In genomic region chr7:80232489-80233029, GRCm38 (mm10) we compare ENCODE assay signal across 8 mouse cellular contexts. TPM values are rescaled to one million over a fixed set of nuclear protein-coding genes. Genes with fewer than 3 reads are reported as not detected.
A peak's percentile ranks its signal among the peaks of the same experiment; 100 is the strongest.
DNase-seq lines count a peak whose midpoint lies in the region; ATAC-seq and TF ChIP-seq lines count a peak whose summit lies in the region.

TSS of gene Cib1 (minus strand) at chr7:80232813.
TSS of gene Gdpgp1 (plus strand) at chr7:80232865.

- ATAC-seq in forebrain, embryonic 15.5 days (replicated peaks): peak; percentile 95
- ATAC-seq in lung, embryonic 14.5 days (ENCODE audit: insufficient read depth): peak; percentile 99

- peak; percentile 71; the same call in 1 of the 2 replicates for TF ChIP-seq POLR2A in olfactory bulb, adult 2 months (IDR thresholded peaks at IDR 0.05; ENCODE audit: insufficient read depth, low read depth, low read length)
- peak; percentile 70 for TF ChIP-seq POLR2A in thymus, adult 2 months (IDR thresholded peaks at IDR 0.05; ENCODE audit: control insufficient read depth, extremely low read depth, insufficient read depth, low read length, poor library complexity)

- intact Hi-C loops in heart, postnatal 25 days (cut with DNase I): no loop called here

- H3K4me2 ChIP-seq in forebrain, embryonic 15.5 days (replicated peaks): peak within 1 kb of the TSS; percentile 85
- H3K4me2 ChIP-seq in lung, embryonic 14.5 days: peak within 1 kb of the TSS; percentile 97

- DNase-seq in ES-CJ7 (ENCODE audit: low read depth, low spot score): peak; percentile 98
- DNase-seq in cerebellum, adult 11 months: peak; percentile 92
- DNase-seq in heart, postnatal 25 days (ENCODE audit: low spot score): peak; percentile 96
- peak; percentile 94 to 95 for DNase-seq in layer of hippocampus, adult 2 months (ENCODE audit: low spot score in 2 of 2)
- peak; percentile 99 for DNase-seq in lung, embryonic 14.5 days
- DNase-seq in thymus, adult 2 months: peak; percentile 98

- H3K27ac ChIP-seq in forebrain, embryonic 15.5 days (replicated peaks): peak within 1 kb of the TSS; percentile 68
- peak within 1 kb of the TSS; percentile 71 for H3K27ac ChIP-seq in layer of hippocampus, adult 2 months
- peak within 1 kb of the TSS; percentile 67 for H3K27ac ChIP-seq in lung, embryonic 14.5 days (ENCODE audit: low read depth)
- H3K27ac ChIP-seq in olfactory bulb, adult 2 months (ENCODE audit: insufficient read depth, low read depth, low read length): no peak within 1 kb of the TSS
- peak within 1 kb of the TSS; percentile 50 for H3K27ac ChIP-seq in thymus, adult 2 months (ENCODE audit: control insufficient read depth, insufficient read depth, low read length)

- peaks cover 6% of the 10 kb centered on the region for H3K36me3 ChIP-seq in forebrain, embryonic 15.5 days
- H3K36me3 ChIP-seq in lung, embryonic 14.5 days (ENCODE audit: insufficient read depth): peaks cover 9% of the 10 kb centered on the region; the same call in 1 of the 2 replicates
- H3K36me3 ChIP-seq in thymus, adult 2 months (ENCODE audit: control insufficient read depth, insufficient read depth, low read length): no peaks in the 10 kb centered on the region; the same call in 1 of the 2 replicates

- under 1% methylated on average over 56 of the region's 56 CpGs for WGBS in forebrain, embryonic 15.5 days
- WGBS in lung, embryonic 14.5 days: under 1% methylated on average over 56 of the region's 56 CpGs
- WGBS in olfactory bulb, adult 2 months: under 1% methylated on average over 56 of the region's 56 CpGs
- under 1% methylated on average over 56 of the region's 56 CpGs for WGBS in thymus, adult 2 months

- peak within 1 kb of the TSS; percentile 61 for H3K9ac ChIP-seq in forebrain, embryonic 15.5 days (replicated peaks)
- H3K9ac ChIP-seq in lung, embryonic 14.5 days: peak within 1 kb of the TSS; percentile 56

- no peaks in the 10 kb centered on the region for H3K27me3 ChIP-seq in forebrain, embryonic 15.5 days
- no peaks in the 10 kb centered on the region for H3K27me3 ChIP-seq in lung, embryonic 14.5 days (ENCODE audit: insufficient read depth, low read length)
- no peaks in the 10 kb centered on the region for H3K27me3 ChIP-seq in thymus, adult 2 months (ENCODE audit: control insufficient read depth, insufficient read depth, low read length)

- peak within 1 kb of the TSS; percentile 78 for H3K4me3 ChIP-seq in forebrain, embryonic 15.5 days
- H3K4me3 ChIP-seq in layer of hippocampus, adult 2 months: peak within 1 kb of the TSS; percentile 75
- H3K4me3 ChIP-seq in lung, embryonic 14.5 days (ENCODE audit: low read depth, low read length): peak within 1 kb of the TSS; percentile 66
- peak within 1 kb of the TSS; percentile 59 for H3K4me3 ChIP-seq in olfactory bulb, adult 2 months (ENCODE audit: insufficient read depth, low read depth, low read length)
- peak within 1 kb of the TSS; percentile 60 for H3K4me3 ChIP-seq in thymus, adult 2 months (ENCODE audit: control insufficient read depth, insufficient read depth, low read length)

- no peak for TF ChIP-seq CTCF in layer of hippocampus, adult 2 months (conservative IDR thresholded peaks at IDR 0.05)
- TF ChIP-seq CTCF in lung, embryonic 14.5 days (IDR thresholded peaks at IDR 0.05; ENCODE audit: low read depth): no peak
- TF ChIP-seq CTCF in olfactory bulb, adult 2 months (IDR thresholded peaks at IDR 0.05; ENCODE audit: insufficient read depth, low read depth, low read length): no peak
- TF ChIP-seq CTCF in thymus, adult 2 months (IDR thresholded peaks at IDR 0.05; ENCODE audit: borderline replicate concordance, control insufficient read depth, extremely low read depth, insufficient read depth, low read length, poor library complexity): peak; percentile 64; the same call in 1 of the 2 replicates

- H3K9me3 ChIP-seq in forebrain, embryonic 15.5 days: no peaks in the 10 kb centered on the region
- H3K9me3 ChIP-seq in lung, embryonic 14.5 days (ENCODE audit: low read depth, low read length): no peaks in the 10 kb centered on the region

- H3K4me1 ChIP-seq in forebrain, embryonic 15.5 days: peaks cover 24% of the 10 kb centered on the region
- H3K4me1 ChIP-seq in lung, embryonic 14.5 days (ENCODE audit: insufficient read depth): 0 out of 2 replicates have a peak, but pooled peaks cover 3% of the 10 kb centered on the region
- peaks cover 12% of the 10 kb centered on the region; the same call in 1 of the 2 replicates for H3K4me1 ChIP-seq in olfactory bulb, adult 2 months (ENCODE audit: control insufficient read depth, insufficient read depth, low read length)
- peaks cover 10% of the 10 kb centered on the region for H3K4me1 ChIP-seq in thymus, adult 2 months (replicated peaks; ENCODE audit: control insufficient read depth, insufficient read depth, low read length)

RNA-seq across cellular contexts. Expression of gene Cib1, which starts in this region (rescaled TPM):
- polyA plus RNA-seq in forebrain, embryonic 15.5 days (2015; fragmentation: Nextera tagmentation; extraction: Ambion mirVana): 31.6 and 32.7 TPM in 2 replicates
- total RNA-seq in heart, postnatal 25 days (2021): 10 to 100 TPM; 14.1 to 18.0 TPM
- total RNA-seq in layer of hippocampus, adult 2 months (2021): 10 to 100 TPM; 23.6 to 25.0 TPM
- polyA plus RNA-seq in lung, embryonic 14.5 days (2014; fragmentation: Nextera tagmentation; extraction: Ambion mirVana): 66.4 and 67.4 TPM in 2 replicates
- polyA plus RNA-seq in olfactory bulb, adult 2 months (2012; ENCODE audit: insufficient read depth, insufficient read length, low replicate concordance, missing spikeins): not detected in 2 replicates
- 152 and 192 TPM in 2 replicates for polyA plus RNA-seq in thymus, adult 2 months (2012; rRNA removed)

RNA-seq across cellular contexts. Expression of gene Gdpgp1, which starts in this region (rescaled TPM):
- polyA plus RNA-seq in forebrain, embryonic 15.5 days (2015; fragmentation: Nextera tagmentation; extraction: Ambion mirVana): 3.6 and 3.9 TPM in 2 replicates
- total RNA-seq in heart, postnatal 25 days (2021): 1 to 10 TPM; 1.4 to 1.8 TPM
- 1 to 10 TPM; 6.1 to 6.8 TPM for total RNA-seq in layer of hippocampus, adult 2 months (2021)
- 3.9 and 4.0 TPM in 2 replicates for polyA plus RNA-seq in lung, embryonic 14.5 days (2014; fragmentation: Nextera tagmentation; extraction: Ambion mirVana)
- polyA plus RNA-seq in olfactory bulb, adult 2 months (2012; ENCODE audit: insufficient read depth, insufficient read length, low replicate concordance, missing spikeins): not detected in 2 replicates
- 5.3 and 5.4 TPM in 2 replicates for polyA plus RNA-seq in thymus, adult 2 months (2012; rRNA removed)

Comparison
In these comparisons a context has a peak if more than half of its experiments do, and no peak if none do; other contexts are left out.
1. RNA of gene Cib1 (polyA plus RNA-seq): 152 to 192 TPM in thymus, adult 2 months, 66.4 to 67.4 TPM in lung, embryonic 14.5 days and 31.6 to 32.7 TPM in forebrain, embryonic 15.5 days; not detected in olfactory bulb, adult 2 months; every median in the first group is over 10 times any median in the second.
2. Peak in every context shown above with its lines, with median percentiles within 50 percentile points of each other: DNase-seq and H3K4me3 ChIP-seq.